Mouse (Mus musculus): ENCODE data around the gene Secisbp2. TPM values are rescaled to one million over a fixed set of nuclear protein-coding genes. Genes with fewer than 3 reads are reported as not detected.

The Secisbp2 gene
- polyA plus RNA-seq, 1 experiment from 2014 or later = 23.2 TPM

- Histone ChIP-seq H3K4me2 (ENCODE audit: low read depth, severe bottlenecking) (no peak overlapping the region), H3K4me1 (ENCODE audit: control insufficient read depth, insufficient read depth, low read length) (no peaks in the 10 kb centered on the region), H3K27me3 (ENCODE audit: control insufficient read depth, insufficient read depth, low read length) (no peaks in the 10 kb centered on the region), H3K27ac (replicated peaks; ENCODE audit: low read depth, low read length) (no peak overlapping the region), H3K9ac (ENCODE audit: low read length) (no peak overlapping the region), H3K36me3 (ENCODE audit: control insufficient read depth, insufficient read depth, low read length) (peaks cover 37% of the 10 kb centered on the region), H3K9me3 (ENCODE audit: control insufficient read depth, low read length) (no peaks in the 10 kb centered on the region), H3K4me3 (ENCODE audit: low read depth, low read length) (no peak overlapping the region)
- 88% methylated on average over 5 of the region's 5 CpGs for WGBS
- ATAC-seq (ENCODE audit: insufficient number of reproducible peaks, low FRiP score, low TSS enrichment, low read depth) = no peak
- no peak for DNase-seq (ENCODE audit: low spot score)
Measured at GRCm38 (mm10) chr13:51681076-51681475, 29.6 kb downstream of the Secisbp2 start.

- Histone ChIP-seq H3K9me3 (ENCODE audit: control insufficient read depth, low read length) (no peaks in the 10 kb centered on the region), H3K36me3 (ENCODE audit: control insufficient read depth, insufficient read depth, low read length) (peaks cover 34% of the 10 kb centered on the region), H3K4me2 (ENCODE audit: low read depth, severe bottlenecking) (no peak overlapping the region), H3K4me3 (ENCODE audit: low read depth, low read length) (no peak overlapping the region), H3K27ac (replicated peaks; ENCODE audit: low read depth, low read length) (no peak overlapping the region), H3K9ac (ENCODE audit: low read length) (no peak overlapping the region), H3K27me3 (ENCODE audit: control insufficient read depth, insufficient read depth, low read length) (no peaks in the 10 kb centered on the region), H3K4me1 (ENCODE audit: control insufficient read depth, insufficient read depth, low read length) (no peaks in the 10 kb centered on the region)
- ATAC-seq (ENCODE audit: insufficient number of reproducible peaks, low FRiP score, low TSS enrichment, low read depth) (no peak), DNase-seq (ENCODE audit: low spot score) (no peak)
- WGBS = 98% methylated on average over 8 of the region's 8 CpGs
Measured at GRCm38 (mm10) chr13:51681634-51682033, 30.1 kb downstream of the Secisbp2 start.

GRCm38 (mm10) chr13:51685290-51685966 lies 33.9 kb downstream of the Secisbp2 start:
- Histone ChIP-seq H3K9ac (ENCODE audit: low read length) (no peak overlapping the region), H3K36me3 (ENCODE audit: control insufficient read depth, insufficient read depth, low read length) (peaks cover 29% of the 10 kb centered on the region), H3K4me2 (ENCODE audit: low read depth, severe bottlenecking) (no peak overlapping the region), H3K4me3 (ENCODE audit: low read depth, low read length) (no peak overlapping the region), H3K9me3 (ENCODE audit: control insufficient read depth, low read length) (no peaks in the 10 kb centered on the region), H3K27ac (replicated peaks; ENCODE audit: low read depth, low read length) (no peak overlapping the region), H3K4me1 (ENCODE audit: control insufficient read depth, insufficient read depth, low read length) (no peaks in the 10 kb centered on the region), H3K27me3 (ENCODE audit: control insufficient read depth, insufficient read depth, low read length) (no peaks in the 10 kb centered on the region)
- ATAC-seq (ENCODE audit: insufficient number of reproducible peaks, low FRiP score, low TSS enrichment, low read depth) (no peak), DNase-seq (ENCODE audit: low spot score) (no peak)
- 87% methylated on average over 7 of the region's 7 CpGs for WGBS

GRCm38 (mm10) chr13:51686966-51687365 lies 35.5 kb downstream of the Secisbp2 start:
- ATAC-seq (ENCODE audit: insufficient number of reproducible peaks, low FRiP score, low TSS enrichment, low read depth) = no peak
- Histone ChIP-seq H3K4me2 (ENCODE audit: low read depth, severe bottlenecking) (no peak overlapping the region), H3K9me3 (ENCODE audit: control insufficient read depth, low read length) (no peaks in the 10 kb centered on the region), H3K36me3 (ENCODE audit: control insufficient read depth, insufficient read depth, low read length) (peaks cover 20% of the 10 kb centered on the region), H3K4me3 (ENCODE audit: low read depth, low read length) (no peak overlapping the region), H3K9ac (ENCODE audit: low read length) (no peak overlapping the region), H3K4me1 (ENCODE audit: control insufficient read depth, insufficient read depth, low read length) (no peaks in the 10 kb centered on the region), H3K27ac (replicated peaks; ENCODE audit: low read depth, low read length) (no peak overlapping the region), H3K27me3 (ENCODE audit: control insufficient read depth, insufficient read depth, low read length) (no peaks in the 10 kb centered on the region)
- 93% methylated on average over 5 of the region's 5 CpGs for WGBS
- no peak for DNase-seq (ENCODE audit: low spot score)

- 69% methylated on average over 3 of the region's 3 CpGs for WGBS
- DNase-seq (ENCODE audit: low spot score) = no peak
- no peak for ATAC-seq (ENCODE audit: insufficient number of reproducible peaks, low FRiP score, low TSS enrichment, low read depth)
- Histone ChIP-seq H3K27me3 (ENCODE audit: control insufficient read depth, insufficient read depth, low read length) (no peaks in the 10 kb centered on the region), H3K4me3 (ENCODE audit: low read depth, low read length) (no peak overlapping the region), H3K4me1 (ENCODE audit: control insufficient read depth, insufficient read depth, low read length) (no peaks in the 10 kb centered on the region), H3K36me3 (ENCODE audit: control insufficient read depth, insufficient read depth, low read length) (peaks cover 10% of the 10 kb centered on the region), H3K27ac (replicated peaks; ENCODE audit: low read depth, low read length) (no peak overlapping the region), H3K9me3 (ENCODE audit: control insufficient read depth, low read length) (no peaks in the 10 kb centered on the region), H3K9ac (ENCODE audit: low read length) (no peak overlapping the region), H3K4me2 (ENCODE audit: low read depth, severe bottlenecking) (no peak overlapping the region)
Measured at GRCm38 (mm10) chr13:51688688-51689087, 37.2 kb downstream of the Secisbp2 start.

- no peaks in the 10 kb centered on the region for H3K27me3 ChIP-seq (ENCODE audit: control insufficient read depth, insufficient read depth, low read length)
- H3K4me3 ChIP-seq (ENCODE audit: low read depth, low read length) = no peak overlapping the region
- no peaks in the 10 kb centered on the region for H3K4me1 ChIP-seq (ENCODE audit: control insufficient read depth, insufficient read depth, low read length)
- H3K9me3 ChIP-seq (ENCODE audit: control insufficient read depth, low read length) = no peaks in the 10 kb centered on the region
- ATAC-seq (ENCODE audit: insufficient number of reproducible peaks, low FRiP score, low TSS enrichment, low read depth) = no peak
- H3K27ac ChIP-seq (replicated peaks; ENCODE audit: low read depth, low read length) = no peak overlapping the region
- no peak overlapping the region for H3K4me2 ChIP-seq (ENCODE audit: low read depth, severe bottlenecking)
- no peak for DNase-seq (ENCODE audit: low spot score)
- H3K36me3 ChIP-seq (ENCODE audit: control insufficient read depth, insufficient read depth, low read length) = no peaks in the 10 kb centered on the region
- no peak overlapping the region for H3K9ac ChIP-seq (ENCODE audit: low read length)
Measured at GRCm38 (mm10) chr13:51696481-51696880, 45.0 kb downstream of the Secisbp2 start.

- ATAC-seq (ENCODE audit: insufficient number of reproducible peaks, low FRiP score, low TSS enrichment, low read depth) = no peak
- no peaks in the 10 kb centered on the region for H3K36me3 ChIP-seq (ENCODE audit: control insufficient read depth, insufficient read depth, low read length)
- H3K9ac ChIP-seq (ENCODE audit: low read length) = no peak overlapping the region
- DNase-seq (ENCODE audit: low spot score) = no peak
- 87% methylated on average over 6 of the region's 6 CpGs for WGBS
- no peak overlapping the region for H3K27ac ChIP-seq (replicated peaks; ENCODE audit: low read depth, low read length)
- no peaks in the 10 kb centered on the region for H3K27me3 ChIP-seq (ENCODE audit: control insufficient read depth, insufficient read depth, low read length)
- no peak overlapping the region for H3K4me2 ChIP-seq (ENCODE audit: low read depth, severe bottlenecking)
- no peaks in the 10 kb centered on the region for H3K9me3 ChIP-seq (ENCODE audit: control insufficient read depth, low read length)
- H3K4me3 ChIP-seq (ENCODE audit: low read depth, low read length) = no peak overlapping the region
- H3K4me1 ChIP-seq (ENCODE audit: control insufficient read depth, insufficient read depth, low read length) = no peaks in the 10 kb centered on the region
Measured at GRCm38 (mm10) chr13:51697455-51697854, 46.0 kb downstream of the Secisbp2 start.

GRCm38 (mm10) chr13:51697897-51698296 lies 46.4 kb downstream of the Secisbp2 start:
- Histone ChIP-seq H3K9ac (ENCODE audit: low read length) (no peak overlapping the region), H3K4me3 (ENCODE audit: low read depth, low read length) (no peak overlapping the region), H3K9me3 (ENCODE audit: control insufficient read depth, low read length) (no peaks in the 10 kb centered on the region), H3K36me3 (ENCODE audit: control insufficient read depth, insufficient read depth, low read length) (no peaks in the 10 kb centered on the region), H3K27me3 (ENCODE audit: control insufficient read depth, insufficient read depth, low read length) (no peaks in the 10 kb centered on the region), H3K27ac (replicated peaks; ENCODE audit: low read depth, low read length) (no peak overlapping the region), H3K4me2 (ENCODE audit: low read depth, severe bottlenecking) (no peak overlapping the region), H3K4me1 (ENCODE audit: control insufficient read depth, insufficient read depth, low read length) (no peaks in the 10 kb centered on the region)
- 58% methylated on average over 4 of the region's 4 CpGs for WGBS
- DNase-seq (ENCODE audit: low spot score) (no peak), ATAC-seq (ENCODE audit: insufficient number of reproducible peaks, low FRiP score, low TSS enrichment, low read depth) (no peak)

GRCm38 (mm10) chr13:51698318-51698717 lies 46.8 kb downstream of the Secisbp2 start:
- no peaks in the 10 kb centered on the region for H3K4me1 ChIP-seq (ENCODE audit: control insufficient read depth, insufficient read depth, low read length)
- no peak overlapping the region for H3K9ac ChIP-seq (ENCODE audit: low read length)
- H3K4me3 ChIP-seq (ENCODE audit: low read depth, low read length) = no peak overlapping the region
- ATAC-seq (ENCODE audit: insufficient number of reproducible peaks, low FRiP score, low TSS enrichment, low read depth) (no peak), DNase-seq (ENCODE audit: low spot score) (no peak)
- H3K36me3 ChIP-seq (ENCODE audit: control insufficient read depth, insufficient read depth, low read length) = no peaks in the 10 kb centered on the region
- WGBS = 83% methylated on average over 3 of the region's 3 CpGs
- no peak overlapping the region for H3K27ac ChIP-seq (replicated peaks; ENCODE audit: low read depth, low read length)
- H3K9me3 ChIP-seq (ENCODE audit: control insufficient read depth, low read length) = no peaks in the 10 kb centered on the region
- H3K27me3 ChIP-seq (ENCODE audit: control insufficient read depth, insufficient read depth, low read length) = no peaks in the 10 kb centered on the region
- no peak overlapping the region for H3K4me2 ChIP-seq (ENCODE audit: low read depth, severe bottlenecking)

Data from limb, embryonic 11.5 days (tissue).